Mouse (Mus musculus): ENCODE measurements around the gene Krt6a.
A peak's percentile ranks its signal among the peaks of the same experiment; 100 is the strongest.
"Not testable (repeated sequence)": the region's sequence is repeated elsewhere in the genome, so short reads cannot be mapped to it uniquely, and the experiment has no call there.

Gene Krt6a

GRCm38 (mm10) chr15:101694207-101694606, at the start of gene Krt6a:
Gene Krt6a (minus strand): TSS chr15:101694307.
- no peak for ATAC-seq (ENCODE audit: insufficient number of reproducible peaks, low FRiP score, low TSS enrichment)

GRCm38 (mm10) chr15:101742711-101743110, 48.6 kb upstream of the Krt6a start, which contains the start of gene Krt71:
Gene Krt71 (minus strand): TSS chr15:101743109.
- peak; percentile 59; the same call in 1 of the 2 replicates for ATAC-seq (ENCODE audit: insufficient number of reproducible peaks, low FRiP score, low TSS enrichment)

GRCm38 (mm10) chr15:101737786-101738185, 43.7 kb upstream of the Krt6a start:
- ATAC-seq (ENCODE audit: insufficient number of reproducible peaks, low FRiP score, low TSS enrichment) = no peak

- no peak for ATAC-seq (ENCODE audit: insufficient number of reproducible peaks, low FRiP score, low TSS enrichment)
These were observed 36.5 kb upstream of the Krt6a start for GRCm38 (mm10) chr15:101730653-101731052.

- ATAC-seq (ENCODE audit: insufficient number of reproducible peaks, low FRiP score, low TSS enrichment) = no peak
These were observed 30.6 kb upstream of the Krt6a start for GRCm38 (mm10) chr15:101724686-101725085.

- ATAC-seq (ENCODE audit: insufficient number of reproducible peaks, low FRiP score, low TSS enrichment) = no peak
These were observed 21.7 kb upstream of the Krt6a start for GRCm38 (mm10) chr15:101715831-101716230.

- ATAC-seq (ENCODE audit: insufficient number of reproducible peaks, low FRiP score, low TSS enrichment) = no peak
These were observed 20.2 kb upstream of the Krt6a start for GRCm38 (mm10) chr15:101714356-101714755.

- ATAC-seq (ENCODE audit: insufficient number of reproducible peaks, low FRiP score, low TSS enrichment) = no peak
These were observed 19.6 kb upstream of the Krt6a start for GRCm38 (mm10) chr15:101713731-101714130.

GRCm38 (mm10) chr15:101712720-101713119, 18.6 kb upstream of the Krt6a start, which contains the start of gene Krt5:
Gene Krt5 (minus strand): TSS chr15:101712898.
- no peak for ATAC-seq (ENCODE audit: insufficient number of reproducible peaks, low FRiP score, low TSS enrichment)

GRCm38 (mm10) chr15:101708683-101709082, 14.6 kb upstream of the Krt6a start:
- ATAC-seq (ENCODE audit: insufficient number of reproducible peaks, low FRiP score, low TSS enrichment) = no peak

GRCm38 (mm10) chr15:101707454-101707853, 13.3 kb upstream of the Krt6a start:
- no peak for ATAC-seq (ENCODE audit: insufficient number of reproducible peaks, low FRiP score, low TSS enrichment)

- no peak for ATAC-seq (ENCODE audit: insufficient number of reproducible peaks, low FRiP score, low TSS enrichment)
These were observed 10.0 kb upstream of the Krt6a start for GRCm38 (mm10) chr15:101704066-101704465.

- no peak for ATAC-seq (ENCODE audit: insufficient number of reproducible peaks, low FRiP score, low TSS enrichment)
These were observed 8.3 kb upstream of the Krt6a start for GRCm38 (mm10) chr15:101702380-101702779.

GRCm38 (mm10) chr15:101699866-101700265, 5.8 kb upstream of the Krt6a start:
- ATAC-seq (ENCODE audit: insufficient number of reproducible peaks, low FRiP score, low TSS enrichment) = no peak

GRCm38 (mm10) chr15:101699192-101699591, 5.1 kb upstream of the Krt6a start:
- no peak for ATAC-seq (ENCODE audit: insufficient number of reproducible peaks, low FRiP score, low TSS enrichment)

GRCm38 (mm10) chr15:101697326-101698188, 3.5 kb upstream of the Krt6a start:
- no peak for ATAC-seq (ENCODE audit: insufficient number of reproducible peaks, low FRiP score, low TSS enrichment)

- not testable (repeated sequence) for ATAC-seq (ENCODE audit: insufficient number of reproducible peaks, low FRiP score, low TSS enrichment)
These were observed 3.6 kb downstream of the Krt6a start for GRCm38 (mm10) chr15:101690460-101690859.

- no peak for ATAC-seq (ENCODE audit: insufficient number of reproducible peaks, low FRiP score, low TSS enrichment)
These were observed 5.9 kb downstream of the Krt6a start for GRCm38 (mm10) chr15:101688161-101688560.

- no peak for ATAC-seq (ENCODE audit: insufficient number of reproducible peaks, low FRiP score, low TSS enrichment)
These were observed 13.9 kb downstream of the Krt6a start, which contains the start of gene Krt6b for GRCm38 (mm10) chr15:101680187-101680586. Gene Krt6b (minus strand): TSS chr15:101680287.

- ATAC-seq (ENCODE audit: insufficient number of reproducible peaks, low FRiP score, low TSS enrichment) = no peak
These were observed 18.1 kb downstream of the Krt6a start for GRCm38 (mm10) chr15:101675978-101676377.

- peak; percentile 56 for ATAC-seq (ENCODE audit: insufficient number of reproducible peaks, low FRiP score, low TSS enrichment)
These were observed 41.3 kb downstream of the Krt6a start for GRCm38 (mm10) chr15:101652736-101653265.

GRCm38 (mm10) chr15:101647280-101647679, 46.8 kb downstream of the Krt6a start, which contains the start of gene Gm5478:
Gene Gm5478 (minus strand): TSS chr15:101647380.
- no peak for ATAC-seq (ENCODE audit: insufficient number of reproducible peaks, low FRiP score, low TSS enrichment)

Measured in cerebellum, adult (tissue).